Mouse (Mus musculus): ENCODE measurements around the gene Engase.

The Engase gene
- long read RNA-seq, experiment 1, full-length matches to known transcripts, result 2 of 8 reads
- long read RNA-seq, experiment 1, partial matches to known transcripts, result 0 of 8 reads
- long read RNA-seq, experiment 1, other reads (novel, unspliced or antisense), result 6 of 8 reads
- long read RNA-seq, experiment 2, full-length matches to known transcripts, result 1 of 1 reads
- long read RNA-seq, experiment 2, partial matches to known transcripts, result 0 of 1 reads
- long read RNA-seq, experiment 2, other reads (novel, unspliced or antisense), result 0 of 1 reads

- intact Hi-C loops (cut with DNase I), result no loop called here
Measured at GRCm38 (mm10) chr11:118476396-118477373, at the start of gene Engase. Gene Engase (plus strand): TSS chr11:118476829.

GRCm38 (mm10) chr11:118427266-118427779, 49.3 kb upstream of the Engase start:
- intact Hi-C loops (cut with DNase I), result no loop called here

DNA sequence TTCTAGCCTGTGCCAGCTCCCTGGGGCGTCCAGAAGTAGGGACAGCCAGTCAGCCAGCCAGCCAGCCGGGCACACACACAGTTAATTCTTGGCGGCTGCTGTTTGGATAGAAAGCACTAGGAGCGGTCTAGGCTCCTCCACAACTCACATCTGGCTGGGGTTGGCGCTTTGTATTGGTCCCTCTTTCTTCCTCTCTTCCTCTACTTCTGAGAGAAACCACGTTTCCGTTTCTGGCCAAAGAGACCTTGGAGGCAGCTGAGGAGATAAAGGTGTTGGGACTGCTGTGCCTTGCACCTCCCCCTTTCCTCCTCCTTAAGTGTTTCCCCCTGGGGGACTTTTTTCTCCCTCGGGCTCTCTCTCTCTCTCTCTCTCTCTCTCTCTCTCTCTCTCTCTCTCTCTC, 48.6 kb upstream of the Engase start, which contains the start of gene C1qtnf1:
Gene C1qtnf1 (plus strand): TSS at position 218 of the 400 bp plus-strand sequence.
- intact Hi-C loops (cut with DNase I), result no loop called here

DNA sequence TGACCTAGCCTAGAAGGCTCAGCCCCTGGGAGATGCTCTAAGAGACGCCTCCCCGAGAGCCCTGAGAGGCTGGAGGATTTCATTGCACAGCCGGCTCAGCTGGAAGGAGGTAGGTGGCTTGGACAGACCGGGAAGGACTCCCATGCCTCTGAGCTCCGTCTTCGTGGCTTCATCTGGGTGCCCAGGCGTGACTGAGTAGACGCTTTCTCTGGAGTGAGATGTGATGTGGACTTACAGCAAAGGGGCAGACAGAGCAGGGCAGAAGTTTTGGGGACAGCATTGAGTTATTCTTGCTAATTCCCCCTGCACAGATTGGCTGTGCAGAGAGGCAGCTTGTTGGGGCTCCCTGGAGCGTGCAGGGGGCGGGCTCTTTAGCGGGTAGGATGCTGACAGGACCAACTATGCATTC, 48.2 kb upstream of the Engase start:
- intact Hi-C loops (cut with DNase I), result no loop called here

DNA sequence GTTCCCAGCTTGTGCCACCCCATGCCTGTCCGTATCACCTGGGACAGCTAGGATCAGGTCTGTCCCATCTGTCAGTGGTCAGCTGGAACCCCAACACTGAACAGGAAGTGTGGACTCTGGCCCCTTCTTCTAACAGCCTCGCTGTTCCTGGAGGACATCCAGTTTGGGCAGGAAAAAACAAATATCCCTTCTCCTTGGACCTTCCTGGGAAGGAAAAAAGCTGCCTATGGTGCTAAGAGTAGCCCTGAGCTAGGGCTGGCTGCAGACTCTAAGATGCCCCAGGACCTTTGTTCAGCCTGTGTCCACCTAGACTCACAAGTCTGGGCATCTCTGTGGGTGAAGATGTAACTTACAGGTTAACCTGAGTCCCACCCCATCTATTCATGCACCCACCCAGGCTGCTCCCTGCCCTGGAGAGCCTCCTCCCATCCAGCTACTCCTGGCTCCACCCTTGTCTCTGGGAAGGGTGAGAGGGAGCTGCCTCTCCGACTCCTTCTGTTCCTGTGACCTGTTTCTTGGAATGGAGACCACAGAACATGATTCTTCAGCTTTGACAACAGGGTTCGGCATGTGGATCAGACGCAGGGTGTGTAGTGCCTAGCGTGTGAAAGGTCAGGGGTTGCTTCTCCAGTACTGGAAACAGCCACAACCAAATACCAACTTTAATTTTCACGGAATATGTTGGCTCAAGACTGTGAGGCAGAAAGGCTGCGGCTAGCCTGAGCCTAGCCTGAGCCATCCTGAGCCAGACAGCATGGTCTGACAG, 47.5 kb upstream of the Engase start:
- intact Hi-C loops (cut with DNase I), result no loop called here

GRCm38 (mm10) chr11:118430291-118430885, 46.2 kb upstream of the Engase start:
- intact Hi-C loops (cut with DNase I), result no loop called here

GRCm38 (mm10) chr11:118431100-118431948, 45.3 kb upstream of the Engase start:
- intact Hi-C loops (cut with DNase I), result no loop called here

- intact Hi-C loops (cut with DNase I), result no loop called here
Measured at GRCm38 (mm10) chr11:118433398-118433868, 43.2 kb upstream of the Engase start.

DNA sequence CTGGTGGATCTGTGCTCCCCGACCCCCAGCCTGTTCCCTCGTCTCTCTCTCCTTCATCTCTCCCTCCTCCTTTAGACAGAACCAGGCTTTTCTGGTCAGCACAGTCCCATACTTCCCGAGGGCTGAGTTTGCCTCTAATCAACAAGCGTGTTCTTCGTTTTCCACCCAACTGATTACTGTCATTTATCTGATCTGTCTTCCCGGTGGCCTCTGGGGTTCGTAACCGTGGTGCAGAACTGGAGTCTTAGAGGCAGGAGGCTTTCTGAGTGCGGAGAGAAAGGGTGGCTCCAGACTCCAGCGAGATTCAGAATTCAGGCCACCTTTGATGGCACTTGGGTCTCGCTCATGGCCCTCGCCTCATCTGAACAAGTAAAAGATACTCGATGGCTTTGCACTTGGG, 42.5 kb upstream of the Engase start:
- intact Hi-C loops (cut with DNase I), result no loop called here

GRCm38 (mm10) chr11:118436471-118436935, 40.1 kb upstream of the Engase start:
- intact Hi-C loops (cut with DNase I), result no loop called here

GRCm38 (mm10) chr11:118438665-118439414, 37.8 kb upstream of the Engase start:
- intact Hi-C loops (cut with DNase I), result no loop called here

GRCm38 (mm10) chr11:118442691-118443090, 33.9 kb upstream of the Engase start:
- intact Hi-C loops (cut with DNase I), result loop anchor here (1.0 kb wide), 1 partner anchor 19 kb away; no protein-coding TSS in a partner anchor

DNA sequence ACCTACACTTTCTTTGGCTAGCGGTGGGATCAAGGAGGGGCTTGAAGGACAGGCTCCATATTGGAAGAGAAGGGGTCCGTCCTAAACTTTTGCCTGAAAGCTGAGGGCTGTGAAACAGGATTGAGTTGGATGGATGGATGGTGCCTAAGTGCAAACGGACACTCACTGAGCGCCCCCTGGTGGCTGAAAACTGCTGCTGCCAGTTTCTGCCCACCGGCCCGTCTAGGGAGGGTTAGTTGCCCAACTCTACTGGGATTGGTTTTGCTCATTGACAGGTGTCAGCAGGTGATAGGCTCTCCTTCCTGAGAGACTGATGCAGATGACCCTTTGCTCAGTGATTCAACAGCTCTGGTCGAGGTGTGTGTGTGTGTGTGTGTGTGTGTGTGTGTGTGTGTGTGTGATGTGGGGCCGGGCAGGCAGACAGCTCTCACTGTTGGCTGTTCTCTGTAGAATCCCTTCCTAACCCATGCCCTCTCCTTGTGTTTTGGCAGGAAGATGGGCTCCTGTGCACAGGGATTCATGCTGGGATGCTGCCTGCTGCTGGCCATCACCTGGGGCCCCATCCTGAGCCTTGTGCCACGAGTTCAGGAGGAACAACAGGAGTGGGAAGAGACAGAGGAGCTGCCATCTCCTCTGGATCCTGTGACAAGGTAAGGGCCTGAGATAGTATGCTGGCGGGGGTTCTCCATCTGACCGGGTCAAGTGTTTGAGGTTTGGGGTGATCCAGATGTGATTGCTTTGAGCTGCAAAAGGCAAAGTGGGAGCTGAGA, 33.2 kb upstream of the Engase start:
- intact Hi-C loops (cut with DNase I), result loop anchor here (1.0 kb wide), 1 partner anchor 20 kb away; no protein-coding TSS in a partner anchor

- intact Hi-C loops (cut with DNase I), result loop anchor here (2.0 to 5.0 kb wide), 2 partner anchors 45 to 291 kb away; no protein-coding TSS in a partner anchor
Measured at GRCm38 (mm10) chr11:118445843-118446242, 30.8 kb upstream of the Engase start.

DNA sequence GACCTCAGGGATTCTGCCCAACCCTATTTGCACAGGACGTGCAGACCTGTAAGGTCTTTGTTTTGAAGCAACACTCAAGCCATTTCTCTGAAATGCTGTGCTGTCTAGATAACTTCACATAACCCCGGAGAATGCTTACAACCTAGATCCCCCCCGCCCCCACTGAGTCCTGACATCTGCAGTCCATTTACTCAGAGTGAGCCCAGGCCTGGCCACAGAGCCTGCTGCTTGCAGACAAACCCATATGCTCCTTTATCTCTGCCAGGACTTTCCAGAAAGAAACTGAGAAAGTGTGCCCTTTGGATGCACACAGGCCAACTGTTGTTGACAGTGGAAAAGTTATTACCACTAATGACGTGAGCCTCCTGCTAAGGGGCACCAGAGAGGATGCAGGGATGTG, 29.3 kb upstream of the Engase start:
- intact Hi-C loops (cut with DNase I), result loop anchor here (5.0 kb wide), 1 partner anchor 290 kb away; no protein-coding TSS in a partner anchor

- intact Hi-C loops (cut with DNase I), result loop anchor here (5.0 kb wide), 1 partner anchor 289 kb away; no protein-coding TSS in a partner anchor
Measured at GRCm38 (mm10) chr11:118448385-118448784, 28.2 kb upstream of the Engase start.

DNA sequence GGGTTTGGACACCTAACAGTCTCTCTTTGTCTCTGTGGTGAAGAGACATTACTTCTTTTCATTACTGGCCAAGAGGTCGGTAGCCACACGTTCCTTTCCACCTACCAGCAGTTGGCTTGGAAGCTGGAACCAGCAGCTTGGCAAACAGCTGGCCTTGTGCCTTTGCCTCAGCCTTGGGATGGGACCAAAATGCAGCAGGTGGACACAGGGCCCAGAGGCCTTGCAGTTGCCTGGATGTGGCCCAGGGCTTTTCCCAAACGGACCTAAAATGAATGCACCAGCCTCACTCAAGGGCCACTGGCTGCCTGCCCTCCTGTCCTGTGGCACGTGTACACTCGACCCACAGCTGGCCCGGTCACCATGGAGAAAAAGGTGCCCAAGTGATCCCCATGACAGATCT, 25.4 kb upstream of the Engase start:
- intact Hi-C loops (cut with DNase I), result no loop called here

DNA sequence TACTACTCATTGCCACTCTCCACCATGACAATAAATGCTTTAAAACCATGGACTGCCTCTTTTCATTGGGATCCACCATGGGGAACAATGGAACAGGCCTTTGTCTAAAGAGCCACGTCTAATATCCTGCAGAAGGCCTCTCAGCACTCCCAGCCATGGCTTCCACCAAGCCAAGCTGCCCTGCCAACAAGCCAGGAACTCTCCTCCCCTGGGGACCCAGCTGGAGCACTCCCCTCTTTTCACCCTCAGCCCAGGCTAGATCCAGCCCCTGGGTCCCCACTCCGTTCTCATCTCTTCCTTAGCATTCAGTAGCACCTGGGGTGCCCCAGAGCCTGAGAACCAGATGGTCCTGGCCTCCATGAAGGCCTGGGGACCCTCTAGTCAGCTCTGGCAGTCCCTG, 23.7 kb upstream of the Engase start:
- intact Hi-C loops (cut with DNase I), result no loop called here

Data from adrenal gland (tissue).